Mouse (Mus musculus): ENCODE measurements around the gene Tyw1. TPM values are rescaled to one million over a fixed set of nuclear protein-coding genes. Genes with fewer than 3 reads are reported as not detected.

Tyw1 gene
- polyA plus RNA-seq, 1 experiment, result 14.6 TPM

DNA sequence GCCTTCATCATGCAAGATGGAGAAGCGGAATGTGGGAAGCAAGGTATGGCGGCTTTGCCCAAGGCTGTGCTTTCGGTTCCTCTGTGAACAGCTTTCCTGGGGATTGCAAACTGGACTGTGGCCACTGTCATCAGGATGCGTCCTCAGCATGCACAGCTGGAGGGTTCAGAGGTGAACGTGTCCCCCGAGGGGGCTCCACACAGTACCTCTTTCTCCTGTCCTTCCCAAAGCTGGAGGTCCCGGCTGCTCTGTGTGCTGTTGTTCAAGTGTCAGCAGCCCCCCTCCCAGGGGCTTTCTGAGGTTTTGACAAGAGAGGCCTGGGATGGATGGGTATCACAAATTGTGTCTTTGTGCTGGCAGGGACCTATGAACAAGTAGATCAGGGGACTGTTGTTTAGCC, 131.0 kb downstream of the Tyw1 start:
- TF ChIP-seq POLR2A (IDR thresholded peaks at IDR 0.05; ENCODE audit: extremely low read depth, insufficient read depth, low read length) (no peak), CTCF (IDR thresholded peaks at IDR 0.05; ENCODE audit: extremely low read depth, insufficient read depth, low read length) (no peak)
- Histone ChIP-seq H3K4me1 (ENCODE audit: control insufficient read depth, insufficient read depth, low read length) (no peaks in the 10 kb centered on the region), H3K27ac (ENCODE audit: insufficient read depth, low read length) (no peak overlapping the region), H3K4me3 (ENCODE audit: insufficient read depth, low read length) (no peak overlapping the region)

Other genes with a start within 250 kb of the Tyw1 start
- 33.0 and 33.2 TPM in 2 replicates for gene Asl, start 226.4 kb upstream of the Tyw1 start, polyA plus RNA-seq (2012; rRNA removed)
- gene Crcp, start 226.3 kb upstream of the Tyw1 start, polyA plus RNA-seq (2012; rRNA removed), result 41.3 and 44.5 TPM in 2 replicates
- 32.8 and 33.0 TPM in 2 replicates for gene Tpst1, start 182.3 kb upstream of the Tyw1 start, polyA plus RNA-seq (2012; rRNA removed)
- gene Kctd7, start 110.8 kb upstream of the Tyw1 start, polyA plus RNA-seq (2012; rRNA removed), result 8.0 and 8.7 TPM in 2 replicates
- 38.5 and 43.6 TPM in 2 replicates for gene Rabgef1, start 83.8 kb upstream of the Tyw1 start, polyA plus RNA-seq (2012; rRNA removed)
- gene Tmem248, start 38.5 kb upstream of the Tyw1 start, polyA plus RNA-seq (2012; rRNA removed), result 31.4 and 32.0 TPM in 2 replicates
- gene Sbds, start 89 bp upstream of the Tyw1 start, polyA plus RNA-seq (2012; rRNA removed), result 94.9 and 101 TPM in 2 replicates
- 41.5 and 48.6 TPM in 2 replicates for gene Caln1, start 113.8 kb downstream of the Tyw1 start, polyA plus RNA-seq (2012; rRNA removed)
- gene A330070K13Rik, start 129.0 kb downstream of the Tyw1 start, polyA plus RNA-seq (2012; rRNA removed), result 0.81 TPM in 2 replicates

All from cortical plate, adult 2 months (tissue).